Mouse (Mus musculus) retina, adult 2 months (tissue): ENCODE results near the gene Plppr2.
A peak's percentile ranks its signal among the peaks of the same experiment; 100 is the strongest.

Experiments used
- DNase-seq: peaks from one replicate; pipeline ENCODE4 v3.0.0-alpha.2; 2012; ENCODE audit warnings: low read depth, low spot score

Plppr2 gene

DNA sequence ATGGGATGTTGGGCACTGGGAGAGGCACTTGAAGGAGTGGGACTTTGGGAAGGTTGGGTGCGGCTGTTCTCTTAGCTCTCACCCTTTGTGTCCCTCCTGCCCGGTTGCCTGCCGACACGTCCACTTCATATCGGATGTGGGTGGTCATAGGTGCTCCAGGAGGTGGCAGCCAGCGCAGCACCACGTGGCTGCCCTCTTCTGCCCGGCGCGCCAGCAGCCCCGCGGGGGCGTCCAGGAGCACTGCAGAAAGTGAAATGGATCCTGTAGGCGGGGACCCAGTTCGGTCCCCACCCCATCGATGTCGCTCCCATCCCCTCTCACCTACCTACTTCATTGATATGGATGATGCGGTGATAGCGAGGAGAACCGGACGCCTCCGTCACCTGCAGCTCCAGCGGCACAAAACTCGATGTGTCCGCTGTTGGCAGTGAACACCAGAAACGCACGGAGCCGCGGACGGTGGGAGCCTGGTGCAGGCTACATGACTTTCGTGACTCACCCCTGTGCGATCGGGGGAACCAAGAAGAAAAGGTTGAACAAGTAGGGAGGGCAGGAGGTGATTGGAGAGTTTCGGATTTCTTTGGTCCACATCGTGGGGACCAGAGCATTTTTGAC is 24.6 kb downstream of the Plppr2 start:
- no peak for DNase-seq

DNA sequence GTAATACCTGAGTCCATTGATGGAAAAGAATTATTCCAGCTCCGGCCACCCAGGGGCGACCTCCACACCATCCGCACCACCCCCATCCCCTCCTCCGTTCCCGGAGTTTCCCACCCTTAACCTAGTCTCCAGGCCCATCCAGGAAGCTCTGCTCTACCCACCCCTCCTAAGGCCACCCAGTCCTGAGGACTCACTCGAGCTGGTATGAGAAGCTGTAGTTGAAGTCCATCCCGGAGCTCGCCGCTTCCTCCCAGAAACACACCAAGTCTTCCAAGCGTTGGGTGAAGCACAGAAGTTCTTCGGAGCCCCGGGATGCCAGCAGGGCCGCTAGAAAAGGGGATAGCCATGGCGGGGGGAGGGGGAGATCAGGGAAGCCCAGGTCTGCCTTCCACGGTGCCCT is 25.2 kb downstream of the Plppr2 start:
- no peak for DNase-seq

DNA sequence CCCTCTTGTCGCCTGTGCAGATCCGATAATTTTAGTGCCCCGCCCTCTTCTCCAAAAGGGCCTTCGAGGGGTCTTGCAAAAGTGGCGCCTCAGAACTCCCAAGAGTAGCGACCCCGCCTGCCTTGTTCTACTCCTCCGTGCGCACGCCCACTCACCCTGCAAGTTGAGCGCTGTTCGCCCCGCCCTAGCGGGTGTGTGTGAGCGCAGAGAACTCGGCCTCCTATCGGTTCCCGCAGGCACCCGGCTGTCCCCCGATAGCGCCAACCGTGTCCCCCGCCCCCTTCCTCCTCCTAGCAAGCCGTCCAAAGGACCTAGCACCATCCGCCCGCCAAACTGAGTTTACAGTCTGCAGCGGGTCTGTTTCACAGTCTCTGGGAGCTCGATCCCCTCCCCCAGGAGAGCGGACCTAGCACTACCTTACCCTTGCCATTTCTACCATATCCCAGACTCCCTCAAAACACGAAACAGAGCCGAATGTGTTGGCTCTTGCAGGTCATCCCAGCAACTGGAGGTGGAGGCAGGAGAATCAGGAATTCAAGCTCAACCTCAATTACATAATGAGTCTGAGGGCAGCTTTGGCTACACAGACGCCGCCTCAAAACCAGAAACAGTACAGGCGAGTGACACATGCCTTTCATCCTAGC is 25.7 kb downstream of the Plppr2 start:
- no peak for DNase-seq

DNA sequence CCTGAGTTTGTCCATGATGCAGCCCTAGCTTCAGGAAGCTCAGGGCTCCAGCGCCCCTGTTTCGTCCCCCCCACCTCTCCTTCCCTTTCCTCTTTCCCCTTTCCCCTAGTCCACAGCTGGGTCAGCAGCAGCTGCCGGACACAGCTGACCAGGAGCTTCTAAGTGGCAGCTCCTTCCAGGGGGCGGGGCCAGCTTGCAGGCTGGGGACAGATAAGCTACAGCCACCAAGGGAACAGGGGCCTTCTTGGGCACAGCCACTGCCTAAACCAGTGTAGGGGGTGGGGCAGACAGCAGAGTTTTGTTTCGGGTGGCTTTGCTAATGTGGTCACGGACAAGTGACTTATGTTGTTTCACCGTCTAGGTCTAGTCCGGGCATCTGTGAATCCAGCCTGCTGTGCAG is 26.6 kb downstream of the Plppr2 start, which contains the start of gene Epor:
TSS of gene Epor (minus strand) at position 90 of the 400 bp plus-strand sequence.
- DNase-seq = no peak

DNA sequence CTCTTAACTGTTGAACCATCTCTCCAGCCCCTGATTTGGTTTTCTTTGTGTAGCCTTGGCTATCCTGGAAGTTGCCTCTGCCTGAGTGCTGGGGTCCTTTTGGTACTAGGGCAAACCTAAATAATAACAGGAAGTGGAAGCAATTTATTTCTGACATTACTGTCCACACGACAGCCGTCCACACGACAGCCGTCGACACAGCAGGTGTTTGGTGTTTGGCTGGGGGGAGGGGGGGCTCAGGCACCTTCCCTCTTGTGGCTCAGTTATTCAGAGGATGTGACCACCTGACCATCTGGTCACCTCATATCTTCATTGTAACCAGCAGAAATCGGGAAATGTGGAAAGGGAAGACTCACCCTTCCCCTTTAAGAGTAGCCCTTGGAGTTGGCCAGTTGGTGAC is 32.0 kb downstream of the Plppr2 start:
- DNase-seq = no peak

DNA sequence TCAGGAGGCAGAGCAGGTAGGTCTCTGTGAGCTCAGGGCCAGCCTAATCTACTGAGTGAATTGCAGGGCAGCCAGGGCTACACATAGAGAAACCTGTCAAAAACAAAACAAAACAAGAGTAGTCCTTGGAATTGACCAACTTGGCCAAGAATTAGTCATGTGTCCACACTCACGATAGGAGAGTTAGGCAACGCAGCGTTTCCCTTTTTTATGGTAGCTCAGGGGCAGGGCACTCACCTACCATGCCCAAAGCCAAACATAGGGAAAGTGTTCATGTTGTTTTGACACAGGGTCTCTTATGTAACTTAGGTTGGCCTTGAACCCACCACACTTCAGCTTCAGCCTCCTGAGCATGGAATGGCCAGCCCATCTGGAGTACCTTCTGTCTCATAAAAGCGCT is 32.5 kb downstream of the Plppr2 start:
- DNase-seq = no peak

DNA sequence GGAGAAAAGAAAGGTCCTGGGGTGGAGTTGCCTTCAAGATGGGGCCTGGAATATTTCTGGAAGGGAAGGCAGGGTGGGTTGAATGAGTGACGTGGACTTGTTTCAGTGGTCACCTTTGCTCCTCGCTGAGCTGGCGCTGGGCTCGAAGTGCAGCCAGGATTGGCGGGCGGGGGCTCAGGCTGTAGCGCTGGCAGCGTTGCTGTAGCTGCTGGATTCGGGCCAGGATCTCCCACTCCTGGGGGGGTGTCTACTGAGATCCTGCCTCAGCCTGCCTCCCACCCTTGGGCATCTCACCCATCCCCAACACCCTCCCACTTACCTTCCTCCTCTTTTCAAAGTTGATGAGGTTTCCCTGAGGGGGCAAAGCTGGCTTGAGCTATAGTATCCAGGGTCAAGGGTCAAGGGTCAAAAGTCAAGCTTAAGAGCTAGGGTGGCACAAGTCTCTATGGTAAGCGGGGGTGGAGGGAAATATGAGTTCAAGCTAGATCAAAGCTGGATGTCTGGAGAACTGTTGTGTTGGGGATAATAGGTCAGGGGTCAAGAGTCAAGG is 39.9 kb downstream of the Plppr2 start:
- no peak for DNase-seq

DNA sequence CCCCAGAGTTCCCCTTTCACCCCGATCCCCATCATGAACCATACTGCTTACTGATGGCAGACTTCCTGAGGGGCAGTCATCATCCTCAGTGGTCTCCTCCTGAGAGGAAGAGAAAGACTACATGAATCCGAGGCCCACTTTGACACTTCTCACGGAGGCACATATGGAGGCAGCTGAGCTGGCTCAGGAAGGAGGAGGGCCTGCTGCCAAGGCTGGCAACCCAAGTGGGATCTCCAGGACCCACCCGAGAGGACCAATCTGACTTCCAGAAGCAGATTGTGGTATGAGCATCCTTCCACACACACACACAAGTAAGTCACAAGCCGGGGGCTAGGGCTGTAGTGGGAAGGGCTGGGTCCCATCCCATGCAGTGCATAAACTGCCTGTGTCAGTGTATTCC is 40.5 kb downstream of the Plppr2 start:
- DNase-seq = no peak

DNA sequence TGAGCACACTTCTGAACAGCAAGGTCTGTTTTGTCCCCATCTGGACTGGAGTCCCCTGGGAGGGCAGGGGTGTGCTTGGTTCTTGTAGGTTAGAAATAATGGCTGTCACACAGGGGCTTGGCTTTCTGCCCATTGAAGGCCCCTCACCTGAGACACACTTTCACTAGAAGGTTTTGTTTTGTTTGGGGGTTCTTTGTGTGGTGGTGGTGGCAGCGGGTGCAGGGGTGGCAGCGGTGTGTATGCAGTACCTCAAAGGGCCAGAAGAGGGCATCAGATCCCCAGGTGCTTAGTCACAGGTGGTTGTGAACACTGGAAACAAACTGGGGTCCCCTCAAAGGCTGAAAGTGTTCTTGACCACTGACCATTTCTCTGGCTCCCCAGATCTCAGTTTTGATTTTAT is 41.1 kb downstream of the Plppr2 start:
- no peak for DNase-seq

DNA sequence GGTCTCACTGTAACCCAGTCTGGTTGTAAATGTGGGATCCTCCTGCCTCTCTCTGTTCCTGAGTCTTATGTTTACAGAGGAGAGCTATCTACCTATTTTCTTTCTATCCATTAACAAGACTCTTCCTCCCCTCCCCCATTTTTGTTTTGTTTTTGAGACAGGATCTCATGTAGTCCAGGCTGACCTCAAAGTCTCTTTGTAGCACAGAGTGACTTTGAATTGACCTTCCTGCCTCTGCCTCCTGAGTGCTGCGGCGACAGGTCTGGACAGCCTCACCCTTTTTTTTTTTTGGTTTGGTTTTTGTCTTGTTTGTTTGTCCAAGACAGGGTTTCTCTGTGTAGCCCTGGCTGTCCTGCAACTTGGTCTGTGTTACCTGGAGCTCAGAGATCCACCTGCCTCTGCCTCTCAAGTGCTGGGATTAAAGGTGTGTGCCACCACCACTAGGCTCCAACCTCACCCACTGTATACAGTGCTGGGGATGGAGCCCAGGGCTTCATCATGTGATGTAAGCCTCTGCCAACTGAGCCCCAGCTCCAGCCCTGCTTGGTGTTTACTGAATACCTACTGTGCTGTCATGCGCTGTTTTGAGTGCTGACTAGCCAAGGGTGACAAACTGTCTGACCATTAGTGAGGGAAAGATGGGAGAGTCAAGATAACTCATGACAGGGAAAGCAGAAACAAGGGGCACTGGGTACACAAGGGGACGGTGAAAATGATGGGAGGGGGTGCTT is 41.7 kb downstream of the Plppr2 start:
- DNase-seq = no peak

DNA sequence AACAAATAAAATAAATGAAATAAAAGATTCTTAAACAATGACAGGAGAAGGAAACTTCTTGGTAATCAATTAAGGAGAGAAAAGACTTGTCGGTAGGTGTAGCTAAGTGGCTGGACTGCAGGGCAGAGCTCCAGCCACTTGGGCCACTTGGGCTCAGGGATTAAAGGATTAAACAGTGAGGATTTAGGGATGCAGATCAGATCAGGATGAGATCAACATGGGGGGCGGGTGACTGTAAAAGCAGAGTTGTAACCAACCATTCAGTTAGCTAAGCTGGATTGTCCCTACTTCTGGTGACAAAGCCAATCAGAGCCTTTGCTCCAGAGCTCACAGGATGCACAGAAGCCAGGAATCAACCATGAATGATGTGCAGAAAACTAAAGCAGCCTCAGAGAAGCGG is 47.1 kb downstream of the Plppr2 start:
- peak; percentile 67 for DNase-seq

DNA sequence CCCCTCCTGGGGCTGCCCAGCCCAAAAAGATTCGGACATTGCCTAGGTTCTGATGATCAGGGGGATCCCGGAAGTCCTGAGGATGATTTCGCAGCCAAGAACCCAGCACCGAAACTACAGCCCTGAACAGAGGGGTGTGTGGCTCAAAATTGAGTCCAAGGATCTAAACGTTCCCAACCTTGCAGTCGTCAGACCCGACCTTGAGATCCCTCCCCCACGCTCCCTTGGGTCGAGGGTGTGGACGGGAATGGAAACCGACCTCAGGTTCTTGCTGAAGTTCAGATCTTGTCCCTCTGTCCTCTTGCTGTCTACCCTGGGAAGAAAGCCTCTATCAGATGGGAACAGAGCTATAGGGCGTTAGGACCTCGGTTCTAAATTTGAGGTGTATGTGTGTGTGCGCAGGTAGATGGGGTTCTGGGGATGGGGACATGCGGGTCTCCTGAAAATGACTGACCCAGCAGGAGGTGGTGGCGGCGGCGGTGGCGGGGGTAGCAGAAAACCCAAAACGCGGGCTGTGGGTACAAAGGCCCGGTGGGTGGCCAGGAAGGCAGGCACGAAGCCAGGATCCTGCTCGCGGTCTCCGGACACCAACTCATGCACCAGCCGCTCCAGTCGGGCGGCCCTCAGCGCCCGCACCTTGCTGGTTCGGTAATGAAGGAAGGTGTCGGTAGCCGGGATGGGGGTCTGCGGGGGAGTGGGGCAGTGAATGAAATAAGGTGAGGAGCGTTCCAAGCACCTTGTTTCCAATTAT is 50.9 kb downstream of the Plppr2 start:
- no peak for DNase-seq

DNA sequence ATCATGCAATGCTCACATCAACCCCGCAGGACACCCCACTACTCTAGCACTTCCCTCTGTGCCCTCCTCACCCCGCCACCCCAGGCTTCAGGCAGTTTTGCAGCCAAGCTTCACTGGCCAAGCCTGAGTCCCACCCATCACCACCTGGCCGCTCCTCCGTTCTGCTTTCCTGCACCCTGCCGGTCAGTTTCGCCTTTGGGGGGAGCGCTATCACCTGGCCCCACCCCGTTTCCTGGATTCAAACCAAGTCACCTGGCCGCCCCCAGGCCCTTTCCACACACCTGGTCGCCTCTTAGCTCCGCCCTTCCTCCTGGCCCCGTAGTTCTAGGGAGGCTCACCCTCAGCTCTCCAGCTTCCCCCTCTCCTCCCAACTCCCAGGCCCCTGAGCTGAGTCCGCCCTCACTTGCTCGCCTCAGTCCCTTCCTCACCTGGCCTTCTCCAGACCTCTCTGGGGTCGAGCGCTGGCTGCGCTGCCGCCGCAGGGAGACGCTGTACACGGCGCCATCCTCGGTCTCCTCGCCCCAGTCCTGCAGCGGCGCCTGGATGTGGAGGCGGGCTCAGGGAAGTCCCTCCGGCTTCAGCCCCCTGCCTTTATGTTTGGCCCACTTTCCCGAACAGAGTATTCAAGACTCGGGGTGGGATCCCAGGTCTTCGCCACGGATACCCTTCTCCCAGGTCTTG is 51.7 kb downstream of the Plppr2 start:
- no peak for DNase-seq

DNA sequence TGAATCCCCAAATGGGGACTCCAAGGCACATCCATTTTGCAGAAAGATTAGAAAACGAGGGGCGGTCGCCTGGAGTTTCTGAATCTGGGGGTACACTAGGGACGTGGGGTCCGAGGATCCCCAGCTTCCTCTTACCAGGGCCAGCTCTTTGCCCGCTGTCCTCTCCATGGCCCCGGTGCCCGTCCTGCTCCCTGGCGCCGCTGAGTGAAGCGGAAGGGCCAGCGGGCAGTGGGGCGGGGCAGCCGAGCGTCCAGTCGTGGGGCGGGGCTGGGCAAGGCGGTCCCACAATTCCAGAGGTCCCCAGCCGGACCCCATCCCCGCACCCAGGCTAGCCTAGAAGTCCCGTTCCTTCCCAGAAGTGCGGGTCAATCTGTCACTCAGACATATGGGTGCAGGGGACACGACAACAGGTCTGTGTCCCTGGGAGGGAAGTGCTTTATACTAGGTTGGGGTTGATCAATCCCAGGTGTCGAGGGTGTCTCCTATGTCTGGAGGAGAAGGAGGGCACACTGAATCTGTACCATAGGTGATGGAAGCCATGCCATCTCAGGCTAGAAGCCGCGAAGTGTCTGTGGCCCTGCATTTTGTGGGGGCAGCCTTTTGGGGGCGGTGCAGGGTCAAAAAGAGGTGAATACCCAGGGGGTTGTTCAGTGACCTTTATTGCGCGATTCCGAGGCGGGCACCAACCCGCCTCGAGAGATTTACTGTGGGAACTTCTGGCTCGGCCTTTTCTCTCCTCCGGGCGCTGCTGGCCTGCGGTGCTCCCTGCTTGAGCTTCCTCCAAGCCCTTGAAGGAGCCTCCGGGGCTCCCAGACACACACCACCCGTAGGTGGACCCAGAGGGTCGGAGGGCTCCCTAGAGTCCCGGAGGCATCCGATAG is 52.6 kb downstream of the Plppr2 start, which contains the start of gene Rgl3:
TSS of gene Rgl3 (minus strand) at position 217 of the 881 bp plus-strand sequence.
- no peak for DNase-seq

DNA sequence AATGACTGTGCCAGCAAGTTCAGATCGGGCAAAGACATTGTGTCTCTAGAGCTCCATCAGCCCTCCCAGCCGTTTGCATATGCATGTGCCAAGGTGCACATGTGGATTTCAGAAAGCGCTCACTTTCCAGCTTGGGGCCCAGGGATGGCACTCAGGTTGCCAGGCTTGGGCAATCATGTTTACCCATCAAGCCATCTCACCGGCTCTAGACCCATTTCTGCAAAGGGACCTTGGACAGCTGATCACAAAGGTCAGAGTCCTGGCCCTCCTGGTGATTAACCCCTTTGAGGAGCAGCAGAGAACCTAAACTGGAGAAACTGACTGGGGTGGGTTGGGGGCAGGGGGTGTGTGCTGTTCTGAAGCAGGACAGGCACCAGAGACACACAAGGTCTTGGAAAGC is 55.4 kb downstream of the Plppr2 start:
- no peak for DNase-seq

DNA sequence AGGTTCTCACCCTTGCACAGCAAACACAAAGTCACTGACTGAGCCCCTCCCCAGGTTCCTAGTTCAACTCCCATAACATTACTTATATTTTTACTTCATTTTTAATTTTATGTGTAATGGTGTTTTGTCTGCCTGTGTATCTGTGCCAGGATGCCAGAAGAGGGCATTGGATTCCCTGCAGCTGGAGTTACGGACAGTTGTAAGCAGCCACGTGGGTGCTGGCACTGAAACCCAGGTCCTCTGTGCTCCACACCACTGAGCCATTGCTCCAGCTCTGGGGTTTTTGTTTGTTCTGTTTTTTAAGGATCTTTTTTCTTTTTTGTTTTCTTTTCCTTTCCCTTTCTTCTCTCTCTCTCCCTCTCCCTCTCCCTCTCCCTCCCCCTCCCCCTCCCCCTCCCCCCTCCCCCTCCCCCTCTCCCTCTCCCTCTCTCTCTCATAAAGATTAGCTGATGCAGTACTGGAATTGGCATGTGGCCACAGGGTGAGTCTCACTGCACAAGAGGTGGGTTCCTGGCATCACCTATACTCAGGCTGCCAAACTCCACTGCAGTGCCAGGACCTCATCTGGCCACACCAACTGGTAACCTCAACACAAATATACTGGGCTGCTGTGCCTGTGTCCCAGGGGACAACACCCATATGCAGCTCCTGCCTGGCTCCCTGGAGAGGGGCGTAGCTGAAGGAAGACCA is 59.5 kb downstream of the Plppr2 start:
- DNase-seq = no peak
